In the genomic region with DNA sequence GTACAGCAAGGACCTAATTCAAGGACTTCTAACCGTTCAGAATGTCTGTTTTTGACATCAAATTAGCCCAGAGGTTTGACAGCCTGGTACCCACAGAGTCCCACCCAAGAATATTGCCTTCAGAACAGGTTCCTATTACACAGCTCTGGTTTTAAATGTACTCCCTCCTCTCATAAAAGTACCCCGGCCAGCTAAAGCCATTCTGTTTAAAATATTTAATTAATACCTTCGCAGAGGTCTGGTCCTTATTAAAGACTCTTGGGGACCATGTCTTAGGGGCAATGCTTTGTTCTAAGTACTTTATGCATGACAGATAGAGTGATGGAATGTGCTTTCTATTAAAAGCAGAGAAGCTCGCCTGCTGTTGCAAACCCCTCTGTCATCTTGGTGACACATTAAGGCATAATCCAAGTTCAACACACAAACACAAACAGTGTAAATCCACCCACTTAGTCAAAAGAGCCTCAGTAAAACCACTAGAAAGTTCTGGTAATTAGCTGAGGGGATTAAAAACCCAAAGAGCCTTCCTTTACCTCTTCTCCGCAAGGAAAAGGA, we compare ENCODE assay signal across 14 mouse cellular contexts.
"Had no signal": no experiment of that assay in that cellular context is flagged by ENCODE, and none has a peak within 500 bp of the region (broad histone marks: within the 10 kb centered on the region; RNA-seq: fewer than 3 reads in every experiment).

No protein-coding gene starts in this region.

- H3K36me3 ChIP-seq: kidney, embryonic 15.5 days; midbrain, embryonic 15.5 days; neural tube, embryonic 12.5 days had no signal

- DNase-seq: kidney, adult 2 months; kidney, postnatal 14 days; liver; lung, adult 18-20 months; lung, postnatal 4 days; thymus, adult 2 months; thymus, postnatal 36 days had no signal

- H3K27me3 ChIP-seq: midbrain, embryonic 15.5 days; neural tube, embryonic 12.5 days had no signal

- H3K4me1 ChIP-seq: kidney, embryonic 15.5 days; midbrain, embryonic 15.5 days; neural tube, embryonic 12.5 days had no signal

- ATAC-seq: lung, postnatal 0 days; midbrain, embryonic 15.5 days had no signal

- H3K9me3 ChIP-seq: kidney, embryonic 15.5 days; midbrain, embryonic 15.5 days; neural tube, embryonic 12.5 days had no signal

- H3K4me3 ChIP-seq: kidney, embryonic 15.5 days; left cerebral cortex, adult 2 months; midbrain, embryonic 15.5 days; neural tube, embryonic 12.5 days had no signal

- H3K9ac ChIP-seq: kidney, embryonic 15.5 days; liver, embryonic 14.5 days; midbrain, embryonic 15.5 days; neural tube, embryonic 12.5 days had no signal

- H3K4me2 ChIP-seq: kidney, embryonic 15.5 days; midbrain, embryonic 11.5 days; midbrain, embryonic 15.5 days; neural tube, embryonic 12.5 days had no signal

- H3K27ac ChIP-seq: kidney, embryonic 15.5 days; left cerebral cortex, adult 2 months; liver, embryonic 14.5 days; midbrain, embryonic 15.5 days; neural tube, embryonic 12.5 days had no signal
